Mouse (Mus musculus): ENCODE measurements around the gene Sipa1. TPM values are rescaled to one million over a fixed set of nuclear protein-coding genes. Genes with fewer than 3 reads are reported as not detected.

Sipa1 gene
- polyA plus RNA-seq, 1 experiment from 2014 or later = 18.4 TPM

GRCm38 (mm10) chr19:5609547-5610404 lies 53.7 kb downstream of the Sipa1 start, which contains the start of gene Kat5:
Gene Kat5, minus strand, starts transcription at chr19:5610237.
- DNase-seq (ENCODE audit: low spot score) = peak; percentile 96
- peaks cover 7% of the 10 kb centered on the region for H3K36me3 ChIP-seq (ENCODE audit: control insufficient read depth, insufficient read depth, low read length)
- WGBS = under 1% methylated on average over 54 of the region's 55 CpGs

GRCm38 (mm10) chr19:5609171-5609546 lies 54.3 kb downstream of the Sipa1 start:
- H3K4me2 ChIP-seq (ENCODE audit: low read depth, low read length, severe bottlenecking) = peak overlapping the region; percentile 64
- 64% methylated on average over 10 of the region's 10 CpGs for WGBS
- H3K4me1 ChIP-seq (replicated peaks; ENCODE audit: control insufficient read depth, insufficient read depth, low read length) = 0 out of 2 replicates have a peak, but pooled peaks cover 4% of the 10 kb centered on the region
- H3K4me3 ChIP-seq (ENCODE audit: low read depth, low read length) = peak overlapping the region; percentile 74
- H3K27ac ChIP-seq (ENCODE audit: low read depth, low read length) = peak overlapping the region; percentile 94
- H3K9me3 ChIP-seq (ENCODE audit: control insufficient read depth, low read length) = no peaks in the 10 kb centered on the region
- DNase-seq (ENCODE audit: low spot score) = no peak
- H3K27me3 ChIP-seq (ENCODE audit: control insufficient read depth, insufficient read depth, low read length) = no peaks in the 10 kb centered on the region
- H3K9ac ChIP-seq (ENCODE audit: low read length) = peak overlapping the region; percentile 93
- peaks cover 7% of the 10 kb centered on the region for H3K36me3 ChIP-seq (ENCODE audit: control insufficient read depth, insufficient read depth, low read length)
- no peak for ATAC-seq (replicated peaks; ENCODE audit: low FRiP score)

More at GRCm38 (mm10) chr19:5609547-5610404, 53.7 kb downstream of the Sipa1 start, which contains the start of gene Kat5:
- 0 out of 2 replicates have a peak, but pooled peaks cover 4% of the 10 kb centered on the region for H3K4me1 ChIP-seq (replicated peaks; ENCODE audit: control insufficient read depth, insufficient read depth, low read length)
- ATAC-seq (replicated peaks; ENCODE audit: low FRiP score) = peak; percentile 92
- peak within 1 kb of the TSS; percentile 64 for H3K4me2 ChIP-seq (ENCODE audit: low read depth, low read length, severe bottlenecking)
- no peaks in the 10 kb centered on the region for H3K27me3 ChIP-seq (ENCODE audit: control insufficient read depth, insufficient read depth, low read length)
- no peaks in the 10 kb centered on the region for H3K9me3 ChIP-seq (ENCODE audit: control insufficient read depth, low read length)
- H3K4me3 ChIP-seq (ENCODE audit: low read depth, low read length) = peak within 1 kb of the TSS; percentile 74
- H3K9ac ChIP-seq (ENCODE audit: low read length) = peak within 1 kb of the TSS; percentile 93
- peak within 1 kb of the TSS; percentile 94 for H3K27ac ChIP-seq (ENCODE audit: low read depth, low read length)

- peak overlapping the region; percentile 64 for H3K4me2 ChIP-seq (ENCODE audit: low read depth, low read length, severe bottlenecking)
- no peaks in the 10 kb centered on the region for H3K9me3 ChIP-seq (ENCODE audit: control insufficient read depth, low read length)
- DNase-seq (ENCODE audit: low spot score) = no peak
- no peak overlapping the region for H3K27ac ChIP-seq (ENCODE audit: low read depth, low read length)
- H3K4me1 ChIP-seq (replicated peaks; ENCODE audit: control insufficient read depth, insufficient read depth, low read length) = 0 out of 2 replicates have a peak, but pooled peaks cover 4% of the 10 kb centered on the region
- no peaks in the 10 kb centered on the region for H3K27me3 ChIP-seq (ENCODE audit: control insufficient read depth, insufficient read depth, low read length)
- no peak for ATAC-seq (replicated peaks; ENCODE audit: low FRiP score)
- 93% methylated on average over 13 of the region's 13 CpGs for WGBS
- peaks cover 7% of the 10 kb centered on the region for H3K36me3 ChIP-seq (ENCODE audit: control insufficient read depth, insufficient read depth, low read length)
- 0 out of 2 replicates have a peak overlapping the region, but pooled peaks have one; percentile 93 for H3K9ac ChIP-seq (ENCODE audit: low read length)
- H3K4me3 ChIP-seq (ENCODE audit: low read depth, low read length) = peak overlapping the region; percentile 74; the same call in 1 of the 2 replicates
These were observed 54.8 kb downstream of the Sipa1 start for GRCm38 (mm10) chr19:5608707-5609106.

- no peaks in the 10 kb centered on the region for H3K27me3 ChIP-seq (ENCODE audit: control insufficient read depth, insufficient read depth, low read length)
- H3K4me2 ChIP-seq (ENCODE audit: low read depth, low read length, severe bottlenecking) = no peak overlapping the region
- no peak overlapping the region for H3K27ac ChIP-seq (ENCODE audit: low read depth, low read length)
- no peak overlapping the region for H3K4me3 ChIP-seq (ENCODE audit: low read depth, low read length)
- WGBS = 92% methylated on average over 26 of the region's 26 CpGs
- DNase-seq (ENCODE audit: low spot score) = no peak
- H3K4me1 ChIP-seq (replicated peaks; ENCODE audit: control insufficient read depth, insufficient read depth, low read length) = peaks cover 4% of the 10 kb centered on the region; the same call in 1 of the 2 replicates
- ATAC-seq (replicated peaks; ENCODE audit: low FRiP score) = no peak
- no peaks in the 10 kb centered on the region for H3K9me3 ChIP-seq (ENCODE audit: control insufficient read depth, low read length)
- no peak overlapping the region for H3K9ac ChIP-seq (ENCODE audit: low read length)
- H3K36me3 ChIP-seq (ENCODE audit: control insufficient read depth, insufficient read depth, low read length) = peaks cover 12% of the 10 kb centered on the region
These were observed 55.6 kb downstream of the Sipa1 start for GRCm38 (mm10) chr19:5607705-5608410.

GRCm38 (mm10) chr19:5606196-5606595 lies 57.3 kb downstream of the Sipa1 start:
- no peak overlapping the region for H3K4me2 ChIP-seq (ENCODE audit: low read depth, low read length, severe bottlenecking)
- peaks cover 12% of the 10 kb centered on the region for H3K36me3 ChIP-seq (ENCODE audit: control insufficient read depth, insufficient read depth, low read length)
- no peak overlapping the region for H3K4me3 ChIP-seq (ENCODE audit: low read depth, low read length)
- no peak overlapping the region for H3K9ac ChIP-seq (ENCODE audit: low read length)
- H3K27me3 ChIP-seq (ENCODE audit: control insufficient read depth, insufficient read depth, low read length) = no peaks in the 10 kb centered on the region
- peaks cover 8% of the 10 kb centered on the region; the same call in 1 of the 2 replicates for H3K4me1 ChIP-seq (replicated peaks; ENCODE audit: control insufficient read depth, insufficient read depth, low read length)
- ATAC-seq (replicated peaks; ENCODE audit: low FRiP score) = no peak
- H3K27ac ChIP-seq (ENCODE audit: low read depth, low read length) = no peak overlapping the region
- WGBS = 89% methylated on average over 8 of the region's 8 CpGs
- H3K9me3 ChIP-seq (ENCODE audit: control insufficient read depth, low read length) = no peaks in the 10 kb centered on the region
- DNase-seq (ENCODE audit: low spot score) = no peak

- H3K4me3 ChIP-seq (ENCODE audit: low read depth, low read length) = no peak overlapping the region
- H3K36me3 ChIP-seq (ENCODE audit: control insufficient read depth, insufficient read depth, low read length) = peaks cover 12% of the 10 kb centered on the region
- H3K4me1 ChIP-seq (replicated peaks; ENCODE audit: control insufficient read depth, insufficient read depth, low read length) = peaks cover 8% of the 10 kb centered on the region; the same call in 1 of the 2 replicates
- H3K27ac ChIP-seq (ENCODE audit: low read depth, low read length) = no peak overlapping the region
- H3K9me3 ChIP-seq (ENCODE audit: control insufficient read depth, low read length) = no peaks in the 10 kb centered on the region
- H3K9ac ChIP-seq (ENCODE audit: low read length) = no peak overlapping the region
- DNase-seq (ENCODE audit: low spot score) (no peak), ATAC-seq (replicated peaks; ENCODE audit: low FRiP score) (no peak)
- 91% methylated on average over 7 of the region's 7 CpGs for WGBS
- H3K4me2 ChIP-seq (ENCODE audit: low read depth, low read length, severe bottlenecking) = no peak overlapping the region
- H3K27me3 ChIP-seq (ENCODE audit: control insufficient read depth, insufficient read depth, low read length) = no peaks in the 10 kb centered on the region
These were observed 58.4 kb downstream of the Sipa1 start for GRCm38 (mm10) chr19:5605126-5605525.

- 96% methylated on average over 7 of the region's 7 CpGs for WGBS
- Histone ChIP-seq H3K9ac (ENCODE audit: low read length) (no peak overlapping the region), H3K4me2 (ENCODE audit: low read depth, low read length, severe bottlenecking) (0 out of 2 replicates have a peak overlapping the region, but pooled peaks have one; percentile 2), H3K4me3 (ENCODE audit: low read depth, low read length) (no peak overlapping the region), H3K9me3 (ENCODE audit: control insufficient read depth, low read length) (no peaks in the 10 kb centered on the region), H3K27ac (ENCODE audit: low read depth, low read length) (no peak overlapping the region), H3K27me3 (ENCODE audit: control insufficient read depth, insufficient read depth, low read length) (no peaks in the 10 kb centered on the region), H3K4me1 (replicated peaks; ENCODE audit: control insufficient read depth, insufficient read depth, low read length) (peaks cover 5% of the 10 kb centered on the region; the same call in 1 of the 2 replicates), H3K36me3 (ENCODE audit: control insufficient read depth, insufficient read depth, low read length) (peaks cover 12% of the 10 kb centered on the region)
- ATAC-seq (replicated peaks; ENCODE audit: low FRiP score) = no peak
- no peak for DNase-seq (ENCODE audit: low spot score)
These were observed 59.8 kb downstream of the Sipa1 start for GRCm38 (mm10) chr19:5603664-5604063.

GRCm38 (mm10) chr19:5601752-5602541 lies 61.6 kb downstream of the Sipa1 start, which contains the start of gene Rnaseh2c:
Gene Rnaseh2c, plus strand, starts transcription at chr19:5601873.
- H3K9ac ChIP-seq (ENCODE audit: low read length) = peak within 1 kb of the TSS; percentile 98
- H3K27me3 ChIP-seq (ENCODE audit: control insufficient read depth, insufficient read depth, low read length) = no peaks in the 10 kb centered on the region
- H3K4me2 ChIP-seq (ENCODE audit: low read depth, low read length, severe bottlenecking) = peak within 1 kb of the TSS; percentile 94
- H3K9me3 ChIP-seq (ENCODE audit: control insufficient read depth, low read length) = no peaks in the 10 kb centered on the region
- H3K36me3 ChIP-seq (ENCODE audit: control insufficient read depth, insufficient read depth, low read length) = peaks cover 12% of the 10 kb centered on the region
- DNase-seq (ENCODE audit: low spot score) (peak; percentile 84), ATAC-seq (replicated peaks; ENCODE audit: low FRiP score) (peak; percentile 91)
- H3K4me3 ChIP-seq (ENCODE audit: low read depth, low read length) = peak within 1 kb of the TSS; percentile 94
- peaks cover 5% of the 10 kb centered on the region; the same call in 1 of the 2 replicates for H3K4me1 ChIP-seq (replicated peaks; ENCODE audit: control insufficient read depth, insufficient read depth, low read length)
- peak within 1 kb of the TSS; percentile 82 for H3K27ac ChIP-seq (ENCODE audit: low read depth, low read length)
- under 1% methylated on average over 64 of the region's 64 CpGs for WGBS

All from forebrain, embryonic 11.5 days (tissue).